Mouse (Mus musculus) left cerebral cortex, adult 8-10 months (tissue): ENCODE data around the gene Rerg. TPM values are rescaled to one million over a fixed set of nuclear protein-coding genes. Genes with fewer than 3 reads are reported as not detected.

Experiments
- DNase-seq, 2 experiments: peaks; one replicate each; pipeline ENCODE4 v3.0.0; 2022; ENCODE audit warnings: low spot score in 2 of 2
- total RNA-seq, 4 experiments: library from RNA; stranded (reverse); gene quantifications; 2 replicates each; pipeline ENCODE4 v1.2.4; 2022

Rerg gene
- total RNA-seq, 4 experiments from 2014 or later: 13.6 to 17.9 (median 15.1) TPM

DNA sequence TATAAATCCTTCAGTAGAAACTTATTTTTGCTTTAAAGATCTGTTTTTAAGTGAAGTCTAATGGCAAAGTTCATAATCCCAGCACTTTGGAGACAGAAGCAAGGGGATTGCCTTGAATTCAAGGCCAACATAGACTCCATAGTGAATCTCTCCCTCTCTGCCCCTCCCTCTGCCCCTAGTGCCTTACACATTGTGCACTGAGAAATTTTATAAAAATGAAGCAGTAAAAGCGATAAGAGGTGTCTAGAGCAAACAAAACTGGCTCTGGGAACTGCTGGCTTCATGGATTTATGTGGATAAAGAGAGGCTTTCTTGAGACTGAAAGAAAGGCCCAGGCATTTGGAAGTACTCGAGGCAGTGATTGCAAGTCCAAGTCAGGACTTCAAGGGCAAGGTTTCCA lies 145.8 kb downstream of the Rerg start:
- DNase-seq: no peak

DNA sequence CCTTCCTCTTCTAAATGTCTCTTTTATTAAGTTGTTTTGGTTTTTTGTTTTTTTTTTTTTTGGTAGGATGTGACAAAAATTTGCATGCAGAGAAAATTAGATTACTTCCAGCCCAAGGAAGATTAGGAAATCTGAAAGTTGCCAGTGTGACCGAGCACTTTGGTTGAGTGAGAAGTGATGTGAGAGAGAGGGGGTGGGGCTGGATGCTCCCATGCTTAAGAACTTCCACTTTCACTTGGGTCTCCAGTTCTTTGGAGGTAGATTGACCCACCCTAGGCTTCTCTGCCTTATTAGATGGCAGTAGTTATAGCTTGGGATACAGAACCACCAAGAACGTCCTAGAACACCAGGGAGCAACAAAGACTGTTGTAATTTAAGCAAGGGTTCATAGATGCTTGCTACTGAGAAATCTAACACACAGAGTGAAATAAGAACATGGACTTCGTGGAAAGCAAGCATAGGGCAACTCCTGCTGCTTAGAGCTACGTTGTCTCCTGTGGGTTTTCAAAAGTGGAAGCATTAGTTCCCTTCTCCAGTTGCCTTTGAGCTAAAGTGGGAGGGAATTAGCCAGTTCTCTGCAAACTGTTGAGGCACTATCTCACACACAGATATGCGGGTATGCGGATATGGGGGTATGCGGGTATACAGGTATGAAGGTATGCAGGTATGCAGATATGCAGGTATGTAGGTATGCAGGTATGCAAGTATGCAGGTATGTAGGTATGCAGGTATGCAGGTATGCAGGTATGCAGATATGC lies 152.9 kb downstream of the Rerg start:
- no peak for DNase-seq

DNA sequence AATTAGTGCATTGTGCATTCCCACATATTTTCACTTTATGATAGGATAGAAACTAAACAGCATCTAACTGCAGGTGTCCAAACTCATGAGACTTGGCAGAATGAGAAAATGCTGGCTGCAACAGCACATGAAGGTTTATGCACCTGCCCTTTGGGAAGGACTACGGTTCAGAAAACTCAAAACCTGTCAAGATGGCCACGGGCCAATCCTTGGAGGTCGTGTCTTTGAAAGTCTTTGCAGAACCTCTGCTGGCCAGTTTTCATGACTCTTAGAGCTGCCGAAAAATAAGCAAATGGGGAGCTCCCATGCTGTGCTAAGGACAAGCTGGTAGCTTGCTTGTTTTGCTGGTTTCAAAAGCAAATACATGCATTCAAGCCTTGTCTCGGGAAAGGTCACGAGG lies 156.0 kb downstream of the Rerg start:
- DNase-seq: no peak

DNA sequence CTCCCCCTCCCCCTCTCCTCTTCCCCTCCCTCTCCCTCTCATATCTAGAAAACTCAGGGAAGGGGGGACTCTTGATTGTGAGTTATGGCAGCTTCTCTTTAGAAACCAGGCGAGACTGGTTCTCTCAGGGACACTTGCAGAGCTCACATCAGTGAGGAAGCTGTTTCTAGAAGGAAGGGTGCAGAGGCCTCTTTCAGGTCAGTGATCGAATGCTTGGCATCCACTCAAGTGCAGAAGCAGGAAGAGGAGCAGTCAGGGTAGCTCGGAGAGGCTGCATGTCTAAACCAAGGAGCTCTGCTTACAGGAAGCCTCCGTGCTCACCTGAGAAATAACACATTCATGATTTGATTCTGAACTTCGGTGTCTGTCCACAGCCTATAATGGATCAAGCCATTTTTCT lies 159.1 kb downstream of the Rerg start:
- no peak for DNase-seq

Other genes starting within 250 kb of the Rerg start
- gene Erp27, start 248.3 kb downstream of the Rerg start, total RNA-seq: not detected
- gene Pde6h, start 246.7 kb downstream of the Rerg start, total RNA-seq: 1 to 10 TPM in 2 of 4 experiments, under 1 TPM in 2; 0.44 to 3.0 (median 1.1) TPM
- 10 to 100 TPM; 16.0 to 24.1 (median 19.6) TPM for gene Arhgdib, start 228.6 kb downstream of the Rerg start, total RNA-seq
- gene Ptpro, start 81.8 kb upstream of the Rerg start, total RNA-seq: 10 to 100 TPM; 21.6 to 31.7 (median 27.7) TPM